Mouse (Mus musculus): Measurements from ENCODE around the gene Tmed1.
A peak's percentile ranks its signal among the peaks of the same experiment; 100 is the strongest.
"Not testable (repeated sequence)": the region's sequence is repeated elsewhere in the genome, so short reads cannot be mapped to it uniquely, and the experiment has no call there.

The Tmed1 gene

DNA sequence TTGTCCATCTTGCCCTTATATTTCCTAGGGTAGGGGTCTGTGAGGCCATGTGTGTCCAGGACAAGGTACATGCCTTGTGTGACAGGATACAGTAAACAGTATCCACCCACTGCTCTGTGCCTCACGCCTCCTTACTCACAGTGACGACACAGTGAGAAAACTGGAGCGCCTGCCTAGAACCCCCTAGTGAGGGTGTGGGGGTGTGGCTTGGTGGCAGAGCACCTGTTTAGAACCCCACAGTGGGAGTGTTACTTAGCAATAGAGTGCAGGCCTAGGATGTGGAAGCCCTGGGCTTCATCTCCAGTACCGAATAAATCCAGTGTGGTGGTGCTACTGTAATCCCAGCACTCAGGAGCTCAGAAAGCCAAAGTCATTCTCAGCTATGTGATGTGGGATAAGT lies 37.1 kb downstream of the Tmed1 start:
- no peak for DNase-seq (ENCODE audit: low read depth, low spot score)

DNA sequence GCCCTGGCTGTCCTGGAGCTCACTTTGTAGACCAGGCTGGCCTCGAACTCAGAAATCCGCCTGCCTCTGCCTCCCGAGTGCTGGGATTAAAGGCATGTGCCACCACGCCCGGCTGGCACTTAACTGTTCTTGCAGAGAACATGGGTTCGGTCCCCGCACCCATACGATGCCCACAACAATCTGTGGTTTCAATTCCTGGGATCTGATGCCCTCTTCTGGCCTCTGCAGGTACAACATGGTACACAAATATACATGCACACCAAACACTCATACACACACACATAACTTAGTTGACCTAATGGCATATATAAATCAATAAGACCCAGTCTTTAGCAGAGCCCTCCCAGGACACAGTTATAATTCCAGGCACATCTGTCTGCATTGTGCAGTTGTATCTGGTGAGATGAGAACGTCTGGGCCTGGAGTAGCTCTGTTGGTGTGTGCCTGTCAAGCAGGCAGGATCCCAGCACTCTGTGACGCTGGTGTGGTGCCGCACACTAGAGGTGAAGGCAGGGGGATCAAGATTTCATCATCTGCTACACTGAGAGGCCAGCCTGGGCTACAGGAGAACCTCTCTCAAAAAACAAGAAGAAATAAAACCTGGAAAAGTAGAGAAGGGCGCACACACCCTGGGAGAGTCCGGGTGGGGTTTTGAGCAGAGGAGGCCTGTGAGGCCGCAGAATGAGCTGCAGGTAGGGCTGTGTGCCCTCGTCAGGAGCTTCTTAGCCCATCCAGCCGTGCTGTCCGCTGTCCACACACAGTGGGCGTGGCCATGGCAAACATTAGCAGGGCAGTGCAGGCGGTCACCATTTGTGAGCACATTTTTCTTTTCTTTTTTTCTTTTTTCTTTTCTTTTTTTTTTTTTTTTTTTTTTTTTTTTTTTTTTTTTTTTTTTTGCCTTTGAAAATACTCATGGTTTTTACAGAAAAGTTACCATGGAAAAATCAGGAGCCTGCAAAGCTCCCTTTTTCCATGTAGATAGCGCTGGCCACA lies 40.7 kb downstream of the Tmed1 start:
- peak; percentile 68 for DNase-seq (ENCODE audit: low read depth, low spot score)

DNA sequence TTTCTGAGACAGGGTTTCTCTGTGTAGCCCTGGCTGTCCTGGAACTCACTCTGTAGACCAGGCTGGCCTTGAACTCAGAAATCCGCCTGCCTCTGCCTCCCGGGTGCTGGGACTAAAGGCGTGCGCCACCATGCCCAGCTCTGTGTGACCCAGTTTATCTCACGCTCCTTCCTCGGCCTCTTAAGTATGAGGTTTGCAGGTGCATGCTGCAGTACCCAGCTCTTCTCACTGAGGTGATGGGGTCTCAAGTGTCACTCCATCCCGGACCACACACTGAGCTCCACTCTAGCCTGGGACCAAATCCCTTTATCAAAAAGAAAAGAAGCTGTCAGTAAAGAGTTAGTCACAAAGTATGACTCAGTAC lies 45.5 kb downstream of the Tmed1 start:
- not testable (repeated sequence) for DNase-seq (ENCODE audit: low read depth, low spot score)

DNA sequence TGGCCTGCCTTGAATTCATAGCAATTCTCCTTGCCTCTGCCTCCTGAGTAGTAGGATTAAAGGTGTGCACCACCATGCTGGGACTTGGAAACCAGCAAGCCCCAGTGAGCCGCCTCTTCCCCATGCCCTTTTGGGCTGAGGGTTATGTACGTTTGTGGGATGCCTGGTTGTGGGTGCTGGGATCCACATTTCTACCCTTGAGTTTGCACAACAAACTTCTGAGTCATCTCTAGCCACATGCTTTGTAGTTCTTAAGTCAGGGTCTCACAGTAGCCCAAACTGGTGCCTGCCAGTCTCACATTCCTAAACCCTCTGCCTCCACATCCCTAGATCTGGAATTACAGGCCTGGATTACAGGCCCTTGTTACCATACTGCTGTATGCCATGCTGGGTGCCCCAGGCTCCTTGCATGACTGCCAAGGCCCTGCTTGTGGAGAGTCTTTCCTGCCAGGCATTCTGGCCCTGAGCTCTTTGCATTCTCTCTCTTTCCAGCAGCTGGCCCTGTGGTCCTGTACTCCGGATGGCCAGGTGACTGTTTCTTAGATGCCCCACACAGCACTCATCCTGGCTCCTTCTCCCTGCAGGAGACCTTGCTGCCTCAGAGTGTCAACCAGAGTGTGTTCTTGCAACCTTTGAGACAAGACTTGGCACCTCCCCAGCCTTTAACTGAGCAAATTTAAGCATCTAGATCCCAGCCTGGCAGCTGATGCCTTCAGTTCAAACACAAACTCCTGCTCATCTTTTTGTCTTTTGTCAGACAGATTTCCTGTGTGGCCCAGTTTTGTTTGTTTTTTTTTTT lies 46.1 kb downstream of the Tmed1 start:
- DNase-seq (ENCODE audit: low read depth, low spot score): no peak

DNA sequence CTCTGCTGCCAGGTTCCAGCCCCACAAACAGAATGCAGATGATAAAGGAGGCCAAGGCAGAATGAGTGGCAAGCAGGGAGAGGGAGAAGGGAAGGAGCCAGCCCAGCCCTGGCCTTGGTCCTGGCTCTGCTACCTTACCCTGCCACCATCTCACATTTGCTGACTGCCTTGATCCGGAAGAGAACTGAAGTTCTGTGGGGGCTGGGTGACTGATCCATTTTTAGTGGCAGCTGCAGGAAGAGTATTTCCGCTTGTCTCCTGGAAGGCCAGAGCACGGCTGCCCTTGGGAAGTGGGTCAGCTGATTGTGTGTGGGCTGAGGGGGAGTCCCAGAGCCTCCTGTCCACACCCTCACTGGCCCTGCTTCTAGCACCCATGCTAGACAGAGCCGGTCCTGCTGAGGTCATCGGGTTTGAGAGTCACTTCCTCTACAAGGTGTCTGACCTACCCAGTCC lies 46.9 kb downstream of the Tmed1 start:
- peak; percentile 40 for DNase-seq (ENCODE audit: low read depth, low spot score)

DNA sequence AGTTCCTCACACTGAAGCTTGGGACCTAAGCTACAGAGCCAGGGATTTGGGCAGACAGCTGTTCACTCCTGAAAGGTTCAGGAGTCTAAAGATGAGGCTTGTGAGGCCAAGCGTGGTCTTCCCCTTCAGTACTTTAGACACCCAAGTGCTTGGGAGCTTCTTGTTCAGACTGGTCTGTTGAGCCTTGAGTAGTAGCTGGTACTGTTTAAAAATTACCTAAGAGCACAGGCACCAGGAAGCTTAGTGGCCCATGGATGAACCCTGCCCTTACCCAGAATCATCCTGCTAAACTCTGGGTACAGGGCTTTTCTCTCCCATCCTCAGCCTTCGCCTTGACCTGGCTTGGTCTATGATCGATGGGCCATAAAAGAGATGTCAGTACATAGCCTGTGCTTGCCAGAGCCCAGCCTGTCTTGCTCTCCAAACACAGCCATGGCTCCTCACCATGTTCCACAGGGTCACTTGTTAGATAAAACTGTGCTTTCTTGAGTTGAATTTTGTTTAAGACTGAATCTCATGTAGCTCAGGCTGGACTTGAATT lies 49.6 kb downstream of the Tmed1 start:
- DNase-seq (ENCODE audit: low read depth, low spot score): no peak

DNA sequence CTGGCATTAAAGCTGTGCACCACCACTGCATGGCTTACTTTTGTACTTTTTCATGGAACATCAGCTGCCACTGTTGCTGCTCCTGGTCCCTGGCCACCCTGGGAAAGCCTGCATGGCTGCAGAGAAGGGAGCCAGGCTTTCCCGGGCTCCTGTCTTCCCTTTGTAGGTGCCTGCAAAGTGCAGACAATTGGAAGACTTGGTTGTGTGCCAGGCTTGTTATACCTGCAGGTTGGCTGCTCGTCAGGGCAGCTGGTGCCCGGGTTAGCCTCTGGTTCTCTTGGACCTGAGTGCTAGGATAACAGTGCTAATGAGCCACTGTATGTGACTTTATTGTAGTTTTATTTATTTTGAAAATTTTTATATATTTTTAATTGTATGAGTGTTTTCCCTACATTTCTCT lies 51.2 kb downstream of the Tmed1 start:
- no peak for DNase-seq (ENCODE audit: low read depth, low spot score)

Measured in ES-CJ7 (cell line).